Mouse (Mus musculus) hindbrain, embryonic 14.5 days (tissue): ENCODE results near the gene Pdgfa. TPM values are rescaled to one million over a fixed set of nuclear protein-coding genes. Genes with fewer than 3 reads are reported as not detected.

ENCODE experiments used
- ATAC-seq: fragments of 200-750 bp; cut with Nextera tagmentation; 2 replicates; pipeline ENCODE4 v1.8.0; 2017; ENCODE audit warnings: moderate number of reproducible peaks, mild to moderate bottlenecking, moderate TSS enrichment, moderate library complexity; ENCODE audit not compliant: low FRiP score
- DNase-seq: peaks from one replicate; pipeline ENCODE4 v3.0.0-alpha.2; 2015; ENCODE audit warnings: low spot score
- H3K27ac ChIP-seq: fragments of 300-500 bp; sonication (generic); 2 replicates; pipeline ENCODE4 v1.5.1; 2014; ENCODE audit warnings: mild to moderate bottlenecking, moderate library complexity
- H3K27me3 ChIP-seq: fragments of 300-500 bp; sonication (generic); 2 replicates; pipeline ENCODE4 v1.6.1; 2014; ENCODE audit warnings: mild to moderate bottlenecking, low read length, mixed read lengths; ENCODE audit not compliant: control insufficient read depth, insufficient read depth
- H3K36me3 ChIP-seq: fragments of 300-500 bp; sonication (generic); replicated peaks from 2 replicates; pipeline ENCODE4 v1.6.1; 2014; ENCODE audit not compliant: control insufficient read depth, insufficient read depth
- H3K4me1 ChIP-seq: fragments of 300-500 bp; sonication (generic); replicated peaks from 2 replicates; pipeline ENCODE4 v1.6.1; 2014; ENCODE audit warnings: antibody characterized with exemption, low read length, mixed read lengths; ENCODE audit not compliant: control insufficient read depth, insufficient read depth
- H3K4me2 ChIP-seq: fragments of 300-500 bp; sonication (generic); replicated peaks from 2 replicates; pipeline ENCODE4 v1.6.1; 2014; ENCODE audit warnings: mild to moderate bottlenecking, moderate library complexity
- H3K4me3 ChIP-seq: fragments of 300-500 bp; sonication (generic); replicated peaks from 2 replicates; pipeline ENCODE4 v1.5.1; 2014; ENCODE audit warnings: mild to moderate bottlenecking, low read length
- H3K9ac ChIP-seq: fragments of 300-500 bp; sonication (generic); 2 replicates; pipeline ENCODE4 v1.6.1; 2014
- H3K9me3 ChIP-seq: fragments of 300-500 bp; sonication (generic); 2 replicates; pipeline ENCODE4 v1.6.1; 2016; ENCODE audit warnings: low read length; ENCODE audit not compliant: control insufficient read depth
- WGBS: fragments of 180-500 bp; shearing (Covaris S2); extraction: QIAGEN DNeasy Blood & Tissue Kit; methylation state at CpG from one replicate; pipeline ENCODE4 v1.1.7; 2014; 5-methylcytosine and 5-hydroxymethylcytosine counted together
- polyA plus RNA-seq: library from polyadenylated mRNA; unstranded; fragments of >200 nt; fragmentation: Nextera tagmentation; extraction: Ambion mirVana; gene quantifications from 2 replicates; pipeline ENCODE4 v1.2.1, GENCODE M21; 2014

The Pdgfa gene
- 24.7 and 30.1 TPM in 2 replicates for polyA plus RNA-seq

GRCm38 (mm10) chr5:138997171-138997788, at the start of gene Pdgfa:
Pdgfa (minus strand) TSS chr5:138997370.
- H3K9me3 ChIP-seq, result 0 out of 2 replicates have a peak, but pooled peaks cover 3% of the 10 kb centered on the region
- H3K4me1 ChIP-seq, result peaks cover 51% of the 10 kb centered on the region
- H3K36me3 ChIP-seq, result no peaks in the 10 kb centered on the region
- peak within 1 kb of the TSS; percentile 90 for H3K4me2 ChIP-seq
- peak within 1 kb of the TSS; percentile 81 for H3K9ac ChIP-seq
- H3K27ac ChIP-seq, result 0 out of 2 replicates have a peak within 1 kb of the TSS, but pooled peaks have one; percentile 86
- no peak for ATAC-seq
- under 1% methylated on average over 48 of the region's 48 CpGs for WGBS
- peak within 1 kb of the TSS; percentile 65 for H3K4me3 ChIP-seq
- H3K27me3 ChIP-seq, result peaks cover 72% of the 10 kb centered on the region
- peak; percentile 73 for DNase-seq

DNA sequence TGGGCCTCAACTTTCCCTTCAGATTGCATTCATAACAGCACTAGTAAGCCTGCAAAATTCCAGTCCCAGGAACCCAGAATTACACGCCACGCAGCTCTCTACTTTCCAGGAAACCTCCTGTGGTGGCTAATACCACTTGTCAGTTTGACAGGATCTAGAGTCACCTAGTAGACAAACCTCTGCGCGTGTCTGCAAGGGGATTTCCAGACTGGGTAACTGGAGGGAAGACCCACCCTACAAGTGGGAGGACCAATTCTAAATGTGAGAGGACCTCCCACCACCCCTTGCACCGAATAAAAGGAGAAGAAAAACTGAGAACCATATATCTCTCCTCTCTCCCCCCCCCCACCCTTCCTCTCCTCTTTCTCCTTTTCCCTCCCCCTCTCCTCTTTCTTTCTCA, 49.5 kb upstream of the Pdgfa start:
- no peak overlapping the region for H3K4me3 ChIP-seq
- DNase-seq, result no peak
- H3K9ac ChIP-seq, result no peak overlapping the region
- ATAC-seq, result no peak
- H3K4me1 ChIP-seq, result peaks cover 7% of the 10 kb centered on the region; the same call in 1 of the 2 replicates
- WGBS, result 80% methylated on average over 5 of the region's 5 CpGs
- H3K4me2 ChIP-seq, result no peak overlapping the region
- no peaks in the 10 kb centered on the region for H3K9me3 ChIP-seq
- H3K27me3 ChIP-seq, result no peaks in the 10 kb centered on the region
- no peak overlapping the region for H3K27ac ChIP-seq
- peaks cover 40% of the 10 kb centered on the region for H3K36me3 ChIP-seq

GRCm38 (mm10) chr5:139043546-139043945, 46.4 kb upstream of the Pdgfa start:
- ATAC-seq (no peak), DNase-seq (no peak)
- H3K4me3 ChIP-seq, result no peak overlapping the region
- peaks cover 25% of the 10 kb centered on the region for H3K36me3 ChIP-seq
- no peaks in the 10 kb centered on the region for H3K9me3 ChIP-seq
- no peak overlapping the region for H3K27ac ChIP-seq
- H3K27me3 ChIP-seq, result no peaks in the 10 kb centered on the region
- H3K9ac ChIP-seq, result no peak overlapping the region
- no peak overlapping the region for H3K4me2 ChIP-seq
- H3K4me1 ChIP-seq, result peaks cover 7% of the 10 kb centered on the region; the same call in 1 of the 2 replicates
- 78% methylated on average over 4 of the region's 4 CpGs for WGBS

DNA sequence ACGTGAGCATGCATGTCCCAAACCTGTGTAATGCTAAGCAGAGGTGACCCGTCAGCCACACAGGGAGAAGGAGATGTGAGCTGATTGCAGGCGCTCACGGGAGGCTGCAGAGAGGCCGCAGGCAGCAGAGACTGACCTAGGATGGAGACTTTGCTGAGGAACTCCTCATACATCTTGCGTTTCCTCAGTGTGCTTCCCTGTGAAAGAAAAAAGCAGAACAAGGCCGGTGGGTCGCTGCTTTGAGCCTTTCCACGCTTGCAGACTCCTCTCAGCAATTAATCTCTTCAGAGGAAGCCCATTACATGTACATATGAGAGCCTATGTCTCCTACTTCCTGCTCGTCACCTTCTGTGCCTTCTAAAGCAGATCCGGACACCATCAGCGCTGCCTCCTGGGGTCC, 45.1 kb upstream of the Pdgfa start:
- WGBS, result 84% methylated on average over 12 of the region's 12 CpGs
- Histone ChIP-seq H3K9ac (no peak overlapping the region), H3K9me3 (no peaks in the 10 kb centered on the region), H3K4me1 (peaks cover 6% of the 10 kb centered on the region; the same call in 1 of the 2 replicates), H3K4me3 (no peak overlapping the region), H3K27me3 (no peaks in the 10 kb centered on the region), H3K4me2 (no peak overlapping the region), H3K27ac (no peak overlapping the region), H3K36me3 (peaks cover 24% of the 10 kb centered on the region)
- DNase-seq (no peak), ATAC-seq (no peak)

DNA sequence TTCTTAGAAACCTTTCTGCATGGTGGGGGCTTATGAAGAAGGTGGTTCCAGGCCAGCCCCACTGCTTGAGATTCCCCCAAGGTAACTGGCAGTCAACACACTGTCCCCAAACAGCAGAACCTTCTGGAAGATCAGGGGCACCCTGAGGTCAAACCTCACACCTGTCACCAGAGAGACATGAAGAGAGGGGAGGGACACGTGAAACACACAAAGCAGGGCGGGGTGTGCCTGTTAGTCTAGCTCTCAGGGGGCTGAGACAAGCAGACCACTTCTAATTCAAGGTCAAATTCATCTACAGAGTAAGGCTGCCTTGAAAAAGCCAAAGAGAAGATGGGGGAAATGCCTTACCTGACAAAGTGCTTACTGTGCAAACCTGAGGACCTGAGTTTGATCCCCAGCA, 38.0 kb upstream of the Pdgfa start:
- WGBS, result 65% methylated on average over 2 of the region's 2 CpGs
- H3K27ac ChIP-seq, result no peak overlapping the region
- no peak for ATAC-seq
- H3K4me2 ChIP-seq, result no peak overlapping the region
- peaks cover 24% of the 10 kb centered on the region for H3K4me1 ChIP-seq
- no peaks in the 10 kb centered on the region for H3K27me3 ChIP-seq
- H3K9ac ChIP-seq, result no peak overlapping the region
- peaks cover 19% of the 10 kb centered on the region for H3K36me3 ChIP-seq
- no peaks in the 10 kb centered on the region for H3K9me3 ChIP-seq
- DNase-seq, result no peak
- no peak overlapping the region for H3K4me3 ChIP-seq

DNA sequence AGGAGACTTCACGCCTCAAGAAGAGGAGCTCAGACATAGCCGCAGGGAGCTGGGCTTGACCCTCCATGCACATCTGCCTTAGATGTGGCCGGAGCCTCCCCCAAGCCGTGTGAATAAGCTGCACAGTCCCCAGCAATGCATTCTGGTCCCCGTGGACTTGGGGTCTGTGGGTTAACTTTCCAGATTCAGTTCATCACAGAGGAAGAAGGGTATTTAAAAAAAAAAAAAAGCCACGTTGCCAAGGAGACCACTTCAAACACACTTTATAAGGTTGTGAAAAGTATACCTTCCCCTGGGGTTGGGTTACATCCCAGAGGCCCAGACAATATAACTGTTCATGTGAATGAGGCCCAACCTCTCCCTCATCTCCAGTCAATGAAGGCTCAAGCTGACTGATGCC, 37.6 kb upstream of the Pdgfa start:
- Histone ChIP-seq H3K27ac (no peak overlapping the region), H3K4me3 (no peak overlapping the region), H3K27me3 (no peaks in the 10 kb centered on the region), H3K36me3 (peaks cover 19% of the 10 kb centered on the region), H3K4me1 (peaks cover 24% of the 10 kb centered on the region), H3K9ac (no peak overlapping the region), H3K9me3 (no peaks in the 10 kb centered on the region), H3K4me2 (no peak overlapping the region)
- ATAC-seq (no peak), DNase-seq (no peak)
- 49% methylated on average over 6 of the region's 6 CpGs for WGBS

GRCm38 (mm10) chr5:139033406-139034317, 36.5 kb upstream of the Pdgfa start:
- DNase-seq (no peak), ATAC-seq (peak; percentile 40; the same call in 1 of the 2 replicates)
- Histone ChIP-seq H3K27ac (peak overlapping the region; percentile 62), H3K4me2 (no peak overlapping the region), H3K27me3 (no peaks in the 10 kb centered on the region), H3K9ac (no peak overlapping the region), H3K36me3 (peaks cover 19% of the 10 kb centered on the region), H3K9me3 (no peaks in the 10 kb centered on the region), H3K4me1 (peaks cover 24% of the 10 kb centered on the region), H3K4me3 (no peak overlapping the region)
- 38% methylated on average over 14 of the region's 14 CpGs for WGBS

DNA sequence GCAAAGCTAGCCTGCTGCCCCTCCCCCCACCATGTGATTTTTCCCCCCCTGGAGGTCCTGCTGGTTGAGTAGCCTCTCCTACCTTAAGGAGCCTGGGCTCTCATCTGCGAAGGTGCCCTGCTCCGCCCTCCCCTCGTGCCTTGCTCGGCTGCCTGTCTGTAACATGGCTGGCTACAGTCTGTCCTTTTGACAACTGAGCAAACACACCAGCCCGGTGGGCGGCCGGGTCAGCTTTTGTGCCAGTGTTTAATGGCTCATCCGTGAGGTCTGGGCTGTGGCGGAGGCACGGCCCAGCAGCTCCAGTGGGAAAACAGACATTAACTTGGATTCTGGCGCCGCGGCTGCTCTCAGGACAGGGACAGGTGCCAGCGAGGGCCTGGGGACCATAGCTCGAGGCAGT, 30.4 kb upstream of the Pdgfa start:
- Histone ChIP-seq H3K4me2 (no peak overlapping the region), H3K27me3 (no peaks in the 10 kb centered on the region), H3K27ac (0 out of 2 replicates have a peak overlapping the region, but pooled peaks have one; percentile 20), H3K4me3 (no peak overlapping the region), H3K9ac (no peak overlapping the region), H3K36me3 (no peaks in the 10 kb centered on the region; the same call in 1 of the 2 replicates), H3K4me1 (no peaks in the 10 kb centered on the region), H3K9me3 (no peaks in the 10 kb centered on the region)
- no peak for DNase-seq
- no peak for ATAC-seq
- 19% methylated on average over 15 of the region's 15 CpGs for WGBS

- ATAC-seq (no peak), DNase-seq (no peak)
- 81% methylated on average over 12 of the region's 12 CpGs for WGBS
- no peaks in the 10 kb centered on the region for H3K9me3 ChIP-seq
- no peak overlapping the region for H3K27ac ChIP-seq
- H3K36me3 ChIP-seq, result peaks cover 4% of the 10 kb centered on the region
- no peaks in the 10 kb centered on the region for H3K27me3 ChIP-seq
- no peak overlapping the region for H3K4me3 ChIP-seq
- H3K4me1 ChIP-seq, result no peaks in the 10 kb centered on the region
- H3K4me2 ChIP-seq, result no peak overlapping the region
- no peak overlapping the region for H3K9ac ChIP-seq
These were observed 27.4 kb upstream of the Pdgfa start for GRCm38 (mm10) chr5:139024351-139025105.
